Mouse (Mus musculus) cerebellum, adult (tissue): ENCODE data around the gene Dis3l2.

Experiments used
- ATAC-seq: cut with Nextera tagmentation; 2 replicates; pipeline ENCODE4 v1.9.2; 2017; ENCODE audit warnings: mild to moderate bottlenecking, moderate library complexity, mixed read lengths; ENCODE audit not compliant: insufficient number of reproducible peaks, low FRiP score, low TSS enrichment

Dis3l2 gene

DNA sequence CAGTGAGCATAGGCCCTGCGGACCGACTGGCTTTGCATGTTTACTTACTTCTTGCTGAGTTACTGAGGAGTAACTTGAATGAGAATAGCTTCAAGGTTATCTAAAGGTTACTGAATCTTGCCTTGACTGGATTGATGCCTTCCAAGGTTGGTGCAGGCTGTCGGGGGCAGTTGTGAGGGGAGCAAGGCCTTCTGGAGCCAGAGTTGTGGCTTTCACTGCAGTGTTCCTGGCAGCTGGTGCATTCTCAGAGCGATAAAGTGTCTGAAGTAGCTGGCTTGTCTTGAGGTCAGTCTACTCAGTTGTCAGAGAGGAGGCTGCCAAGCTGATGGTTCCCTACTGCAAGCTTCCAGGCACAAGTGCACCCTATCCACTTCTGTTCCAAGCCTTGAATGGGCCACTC lies 15.8 kb downstream of the Dis3l2 start:
- ATAC-seq, result no peak

- no peak for ATAC-seq
Measured at GRCm38 (mm10) chr1:86733160-86733821, 29.7 kb downstream of the Dis3l2 start.

DNA sequence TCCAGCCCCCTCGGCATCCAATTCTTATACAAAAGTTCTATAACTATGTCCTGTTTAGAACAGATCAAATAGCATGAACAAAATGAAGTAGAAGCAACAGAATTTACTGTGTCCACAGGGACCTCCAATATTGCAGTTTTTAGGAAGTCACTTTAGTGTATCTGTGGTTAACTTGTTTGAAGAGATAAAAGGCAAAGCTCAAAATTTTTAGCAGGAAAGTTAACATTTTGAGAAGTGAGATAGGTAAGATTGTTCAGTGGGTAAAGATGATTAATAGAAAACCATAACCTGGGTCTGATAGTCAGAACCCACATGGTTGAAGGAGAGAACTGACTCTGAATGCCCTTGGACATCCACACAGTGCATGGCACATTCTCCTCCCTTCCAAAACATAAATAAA lies 32.8 kb downstream of the Dis3l2 start:
- no peak for ATAC-seq

- ATAC-seq, result no peak
Measured at GRCm38 (mm10) chr1:86742896-86743295, 39.3 kb downstream of the Dis3l2 start.

GRCm38 (mm10) chr1:86747034-86747433 lies 43.4 kb downstream of the Dis3l2 start:
- no peak for ATAC-seq

- ATAC-seq, result no peak
Measured at GRCm38 (mm10) chr1:86750094-86750493, 46.5 kb downstream of the Dis3l2 start.

GRCm38 (mm10) chr1:86753416-86753815 lies 49.8 kb downstream of the Dis3l2 start:
- ATAC-seq, result no peak

- no peak for ATAC-seq
Measured at GRCm38 (mm10) chr1:86754335-86754734, 50.7 kb downstream of the Dis3l2 start.

DNA sequence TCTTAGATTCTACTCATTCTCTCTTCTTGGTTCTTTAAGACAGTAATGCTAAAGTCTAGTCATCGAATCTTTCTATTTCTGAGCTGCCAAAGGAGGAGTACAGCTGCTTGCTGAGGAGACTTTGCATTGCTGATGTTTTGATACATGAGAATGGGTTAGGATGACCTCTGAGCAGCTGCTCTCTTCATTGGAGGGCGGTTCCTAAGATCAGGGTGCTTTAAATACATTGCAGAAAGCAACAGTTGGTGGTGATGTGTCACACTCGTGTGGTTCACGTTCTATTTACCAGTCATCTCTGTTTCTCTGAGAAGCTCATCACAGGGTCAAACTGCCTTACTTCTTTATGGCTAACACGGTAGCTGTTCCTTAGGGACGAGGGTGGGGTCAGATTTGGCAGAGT lies 54.5 kb downstream of the Dis3l2 start:
- no peak for ATAC-seq

DNA sequence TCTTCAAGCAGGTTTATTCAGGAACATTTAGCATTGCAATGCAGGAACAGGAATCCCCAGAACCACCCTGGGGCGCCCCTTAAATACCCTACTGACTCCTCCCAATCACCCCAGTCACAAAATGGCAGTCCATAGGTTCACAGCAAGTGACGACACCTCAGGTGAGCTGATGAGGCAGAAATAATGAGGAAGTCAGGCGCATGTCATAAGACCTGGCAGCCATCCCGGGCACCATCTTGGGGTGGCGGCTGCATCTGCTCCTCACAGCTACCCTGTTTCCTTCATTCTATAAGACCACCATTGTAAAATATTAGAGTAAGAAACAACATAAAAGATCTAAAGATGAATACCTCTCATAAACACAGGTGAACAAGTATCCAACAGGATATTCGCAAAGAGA lies 58.6 kb downstream of the Dis3l2 start:
- ATAC-seq, result no peak

DNA sequence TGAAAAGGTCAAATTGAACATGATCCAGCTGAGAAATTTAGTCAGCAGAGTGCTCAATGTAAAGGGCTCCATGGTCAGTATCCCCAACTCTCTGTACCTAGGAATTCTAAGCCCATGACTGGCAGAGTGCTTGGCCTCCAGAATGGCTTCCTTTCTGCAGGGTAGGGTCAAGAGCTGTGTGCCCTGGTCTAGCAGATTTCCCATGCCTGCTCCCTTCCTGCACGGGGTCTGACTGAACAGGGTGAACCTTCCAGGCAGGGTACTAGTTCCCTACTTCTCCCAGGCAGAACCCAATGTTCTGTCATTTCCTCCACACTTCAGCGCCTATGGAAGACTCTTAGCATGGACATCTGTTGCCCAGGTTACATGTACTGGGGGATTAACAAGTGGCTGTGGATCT lies 97.6 kb downstream of the Dis3l2 start:
- no peak for ATAC-seq

GRCm38 (mm10) chr1:86811756-86812155 lies 108.1 kb downstream of the Dis3l2 start:
- ATAC-seq, result no peak

GRCm38 (mm10) chr1:86822266-86822665 lies 118.7 kb downstream of the Dis3l2 start:
- no peak for ATAC-seq

DNA sequence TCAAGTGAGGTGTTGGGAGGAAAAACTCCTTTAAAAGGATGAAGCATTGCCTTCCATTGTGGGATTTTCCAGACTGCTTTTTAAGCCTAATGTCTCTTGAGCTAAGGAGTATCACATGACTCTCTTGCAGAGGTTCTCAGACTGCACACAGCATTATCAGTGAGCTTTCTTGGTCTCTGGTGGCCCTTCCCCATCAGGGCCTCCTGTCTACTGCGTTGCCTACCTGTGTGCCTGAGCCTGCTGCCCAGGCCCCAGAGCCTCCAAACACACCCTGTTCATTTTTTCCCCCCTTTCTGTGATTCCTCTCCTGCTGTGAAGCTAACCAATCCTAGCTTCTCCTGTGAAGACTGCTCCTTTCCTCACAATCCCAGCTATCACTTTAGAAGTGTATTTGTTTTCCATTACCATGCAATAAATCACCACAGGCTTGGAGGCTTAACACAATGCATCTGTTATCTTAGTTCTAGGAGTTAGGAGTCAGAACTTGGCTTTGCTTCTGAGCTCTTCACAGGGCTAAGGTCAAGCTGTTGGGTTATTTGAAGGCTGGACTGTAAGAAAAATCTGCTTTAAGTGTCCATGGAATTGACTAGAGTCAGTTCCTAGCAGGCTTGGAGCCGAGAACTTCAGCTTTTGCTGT lies 130.9 kb downstream of the Dis3l2 start:
- no peak for ATAC-seq

GRCm38 (mm10) chr1:86834988-86835387 lies 131.4 kb downstream of the Dis3l2 start:
- no peak for ATAC-seq

GRCm38 (mm10) chr1:86850754-86851153 lies 147.1 kb downstream of the Dis3l2 start:
- no peak for ATAC-seq

GRCm38 (mm10) chr1:86858876-86859275 lies 155.3 kb downstream of the Dis3l2 start:
- ATAC-seq, result no peak

DNA sequence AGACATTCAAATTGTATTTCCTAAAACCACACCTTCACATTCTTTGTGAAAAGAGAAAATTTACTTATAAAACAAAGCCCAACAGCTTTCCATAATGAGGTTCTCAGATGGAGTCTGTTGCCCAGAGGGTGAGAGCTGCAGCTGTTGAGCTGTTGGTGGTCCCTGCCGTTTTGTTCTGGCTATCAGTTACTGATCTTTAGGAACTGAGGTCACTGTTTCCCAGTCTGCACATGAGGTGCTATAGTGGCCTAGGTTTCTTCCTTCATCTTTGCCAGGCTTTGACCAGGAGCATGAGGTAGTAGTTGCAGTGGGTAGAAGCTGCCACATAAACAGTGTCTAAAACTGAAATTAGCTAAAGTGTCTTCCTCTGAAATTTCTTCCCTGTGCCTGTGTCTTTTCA lies 155.8 kb downstream of the Dis3l2 start:
- ATAC-seq, result no peak

DNA sequence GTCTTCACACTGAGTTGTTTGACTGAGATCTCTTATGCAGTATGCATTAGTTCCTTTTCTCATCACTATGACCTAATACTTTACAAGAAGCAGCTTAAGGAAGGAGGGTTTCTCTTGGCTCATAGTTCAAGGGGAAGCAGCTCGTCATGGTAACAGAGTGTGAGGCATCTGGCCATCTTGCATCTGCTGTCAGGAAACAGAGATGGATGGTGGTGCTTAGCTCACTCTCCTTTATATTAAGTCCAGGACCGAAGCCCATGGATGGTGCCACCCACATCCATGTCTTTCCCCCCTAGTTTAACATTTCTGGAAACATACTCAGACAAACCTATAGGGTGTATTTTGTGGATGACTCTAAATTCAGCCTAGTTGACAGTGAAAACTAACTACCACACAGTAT lies 170.1 kb downstream of the Dis3l2 start:
- no peak for ATAC-seq

GRCm38 (mm10) chr1:86878743-86879142 lies 175.1 kb downstream of the Dis3l2 start:
- no peak for ATAC-seq

- no peak for ATAC-seq
Measured at GRCm38 (mm10) chr1:86879547-86879946, 175.9 kb downstream of the Dis3l2 start.

GRCm38 (mm10) chr1:86887060-86887459 lies 183.5 kb downstream of the Dis3l2 start:
- no peak for ATAC-seq
